Mouse (Mus musculus) limb, embryonic 10.5 days (tissue): ENCODE data around the gene Syne4. TPM values are rescaled to one million over a fixed set of nuclear protein-coding genes. Genes with fewer than 3 reads are reported as not detected.

ENCODE experiments used
- DNase-seq: peaks from one replicate; pipeline ENCODE4 v3.0.0-alpha.2; 2017; ENCODE audit warnings: low spot score
- H3K27ac ChIP-seq: fragments of 300-500 bp; sonication (generic); 2 replicates; pipeline ENCODE4 v1.5.1; 2016; ENCODE audit warnings: mild to moderate bottlenecking
- H3K27me3 ChIP-seq: fragments of 300-500 bp; sonication (generic); 2 replicates; pipeline ENCODE4 v1.6.1; 2016; ENCODE audit warnings: low read depth, mild to moderate bottlenecking; ENCODE audit not compliant: poor library complexity, severe bottlenecking
- H3K36me3 ChIP-seq: fragments of 300-500 bp; sonication (generic); 2 replicates; pipeline ENCODE4 v1.6.1; 2016; ENCODE audit warnings: mild to moderate bottlenecking, moderate library complexity
- H3K4me1 ChIP-seq: fragments of 300-500 bp; sonication (generic); 2 replicates; pipeline ENCODE4 v1.6.1; 2016
- H3K4me3 ChIP-seq: fragments of 300-500 bp; sonication (generic); 2 replicates; pipeline ENCODE4 v1.5.1; 2016; ENCODE audit warnings: mild to moderate bottlenecking, moderate library complexity
- H3K9me3 ChIP-seq: fragments of 300-500 bp; sonication (generic); replicated peaks from 2 replicates; pipeline ENCODE4 v1.6.1; 2016; ENCODE audit warnings: mild to moderate bottlenecking
- WGBS: fragments of 180-500 bp; shearing (Covaris S2); methylation state at CpG from one replicate; pipeline ENCODE4 v1.1.7; 2016; 5-methylcytosine and 5-hydroxymethylcytosine counted together
- polyA plus RNA-seq: library from polyadenylated mRNA; unstranded; fragments of >200 nt; fragmentation: Nextera tagmentation; extraction: Ambion mirVana; gene quantifications from 2 replicates; pipeline ENCODE4 v1.2.1, GENCODE M21; 2016

Syne4 gene
- 52.9 and 92.3 TPM in 2 replicates for polyA plus RNA-seq

GRCm38 (mm10) chr7:30314721-30315155 lies at the start of gene Syne4:
Gene Syne4 (plus strand): TSS chr7:30314807.
- Histone ChIP-seq H3K4me1 (peaks cover 37% of the 10 kb centered on the region), H3K9me3 (no peaks in the 10 kb centered on the region), H3K27ac (peak within 1 kb of the TSS; percentile 84), H3K36me3 (peaks cover 77% of the 10 kb centered on the region), H3K4me3 (peak within 1 kb of the TSS; percentile 68), H3K27me3 (no peaks in the 10 kb centered on the region)
- DNase-seq = peak; percentile 75
- 3% methylated on average over 9 of the region's 9 CpGs for WGBS

GRCm38 (mm10) chr7:30265041-30265440 lies 49.6 kb upstream of the Syne4 start:
- Histone ChIP-seq H3K9me3 (no peaks in the 10 kb centered on the region), H3K36me3 (peaks cover 82% of the 10 kb centered on the region), H3K4me3 (no peak overlapping the region), H3K27me3 (no peaks in the 10 kb centered on the region), H3K27ac (no peak overlapping the region), H3K4me1 (no peaks in the 10 kb centered on the region)
- no peak for DNase-seq
- WGBS = 79% methylated on average over 2 of the region's 2 CpGs

GRCm38 (mm10) chr7:30265531-30265930 lies 49.1 kb upstream of the Syne4 start:
- H3K36me3 ChIP-seq = peaks cover 83% of the 10 kb centered on the region
- H3K27ac ChIP-seq = no peak overlapping the region
- no peak for DNase-seq
- no peaks in the 10 kb centered on the region for H3K4me1 ChIP-seq
- H3K27me3 ChIP-seq = no peaks in the 10 kb centered on the region
- no peak overlapping the region for H3K4me3 ChIP-seq
- 95% methylated on average over 5 of the region's 5 CpGs for WGBS
- H3K9me3 ChIP-seq = no peaks in the 10 kb centered on the region

GRCm38 (mm10) chr7:30265935-30266334 lies 48.7 kb upstream of the Syne4 start:
- H3K36me3 ChIP-seq = peaks cover 85% of the 10 kb centered on the region
- WGBS = 90% methylated on average over 7 of the region's 7 CpGs

GRCm38 (mm10) chr7:30266780-30267179 lies 47.8 kb upstream of the Syne4 start:
- peaks cover 85% of the 10 kb centered on the region for H3K36me3 ChIP-seq
- WGBS = 89% methylated on average over 3 of the region's 3 CpGs
- no peaks in the 10 kb centered on the region for H3K27me3 ChIP-seq
- H3K4me1 ChIP-seq = no peaks in the 10 kb centered on the region
- no peak for DNase-seq
- no peak overlapping the region for H3K27ac ChIP-seq
- H3K4me3 ChIP-seq = no peak overlapping the region
- H3K9me3 ChIP-seq = no peaks in the 10 kb centered on the region

More at GRCm38 (mm10) chr7:30265935-30266334, 48.7 kb upstream of the Syne4 start:
- Histone ChIP-seq H3K9me3 (no peaks in the 10 kb centered on the region), H3K4me1 (no peaks in the 10 kb centered on the region), H3K4me3 (no peak overlapping the region), H3K27ac (no peak overlapping the region), H3K27me3 (no peaks in the 10 kb centered on the region)
- DNase-seq = no peak

- Histone ChIP-seq H3K27me3 (no peaks in the 10 kb centered on the region), H3K4me1 (no peaks in the 10 kb centered on the region; the same call in 1 of the 2 replicates), H3K4me3 (no peak overlapping the region), H3K36me3 (peaks cover 70% of the 10 kb centered on the region), H3K27ac (no peak overlapping the region), H3K9me3 (no peaks in the 10 kb centered on the region)
- 88% methylated on average over 4 of the region's 4 CpGs for WGBS
- no peak for DNase-seq
These were observed 45.0 kb upstream of the Syne4 start for GRCm38 (mm10) chr7:30269641-30270040.

- Histone ChIP-seq H3K36me3 (peaks cover 28% of the 10 kb centered on the region), H3K4me3 (no peak overlapping the region), H3K27ac (no peak overlapping the region), H3K4me1 (peaks cover 10% of the 10 kb centered on the region), H3K27me3 (no peaks in the 10 kb centered on the region), H3K9me3 (no peaks in the 10 kb centered on the region)
- DNase-seq = no peak
- WGBS = 68% methylated on average over 6 of the region's 6 CpGs
These were observed 40.2 kb upstream of the Syne4 start for GRCm38 (mm10) chr7:30274383-30274782.

- Histone ChIP-seq H3K9me3 (no peaks in the 10 kb centered on the region), H3K4me3 (peak overlapping the region; percentile 86; the same call in 1 of the 2 replicates), H3K27me3 (no peaks in the 10 kb centered on the region), H3K36me3 (no peaks in the 10 kb centered on the region), H3K27ac (no peak overlapping the region), H3K4me1 (peaks cover 22% of the 10 kb centered on the region)
- 62% methylated on average over 2 of the region's 2 CpGs for WGBS
- DNase-seq = no peak
These were observed 35.7 kb upstream of the Syne4 start for GRCm38 (mm10) chr7:30278911-30279310.

- Histone ChIP-seq H3K27me3 (no peaks in the 10 kb centered on the region), H3K36me3 (no peaks in the 10 kb centered on the region), H3K9me3 (no peaks in the 10 kb centered on the region), H3K4me3 (peak overlapping the region; percentile 86), H3K4me1 (peaks cover 22% of the 10 kb centered on the region), H3K27ac (peak overlapping the region; percentile 88)
- WGBS = under 1% methylated on average over 6 of the region's 6 CpGs
- no peak for DNase-seq
These were observed 35.1 kb upstream of the Syne4 start for GRCm38 (mm10) chr7:30279536-30279935.

- Histone ChIP-seq H3K4me1 (peaks cover 19% of the 10 kb centered on the region), H3K9me3 (no peaks in the 10 kb centered on the region), H3K4me3 (peak within 1 kb of the TSS; percentile 86), H3K27ac (peak within 1 kb of the TSS; percentile 88), H3K27me3 (no peaks in the 10 kb centered on the region), H3K36me3 (no peaks in the 10 kb centered on the region)
- peak; percentile 92 for DNase-seq
- under 1% methylated on average over 49 of the region's 49 CpGs for WGBS
These were observed 34.5 kb upstream of the Syne4 start, which contains the start of the genes Thap8 and Wdr62 for GRCm38 (mm10) chr7:30279951-30280669. Gene Thap8 (plus strand): TSS chr7:30280094. Gene Wdr62 (minus strand): TSS chr7:30280419.

- Histone ChIP-seq H3K27ac (peak overlapping the region; percentile 88), H3K36me3 (no peaks in the 10 kb centered on the region), H3K4me1 (peaks cover 18% of the 10 kb centered on the region), H3K9me3 (no peaks in the 10 kb centered on the region), H3K27me3 (0 out of 2 replicates have a peak, but pooled peaks cover 1% of the 10 kb centered on the region), H3K4me3 (peak overlapping the region; percentile 86)
- WGBS = under 1% methylated on average over 20 of the region's 20 CpGs
- peak; percentile 80 for DNase-seq
These were observed 33.9 kb upstream of the Syne4 start for GRCm38 (mm10) chr7:30280670-30281138.

- Histone ChIP-seq H3K4me1 (peaks cover 18% of the 10 kb centered on the region), H3K27ac (no peak overlapping the region), H3K4me3 (no peak overlapping the region), H3K27me3 (0 out of 2 replicates have a peak, but pooled peaks cover 5% of the 10 kb centered on the region), H3K36me3 (no peaks in the 10 kb centered on the region), H3K9me3 (no peaks in the 10 kb centered on the region)
- WGBS = 78% methylated on average over 4 of the region's 4 CpGs
- DNase-seq = no peak
These were observed 33.1 kb upstream of the Syne4 start for GRCm38 (mm10) chr7:30281522-30281921.

GRCm38 (mm10) chr7:30282740-30283139 lies 31.9 kb upstream of the Syne4 start:
- 84% methylated on average over 7 of the region's 7 CpGs for WGBS
- peaks cover 18% of the 10 kb centered on the region for H3K4me1 ChIP-seq
- no peak for DNase-seq
- H3K36me3 ChIP-seq = no peaks in the 10 kb centered on the region
- no peak overlapping the region for H3K4me3 ChIP-seq
- no peak overlapping the region for H3K27ac ChIP-seq
- H3K27me3 ChIP-seq = 0 out of 2 replicates have a peak, but pooled peaks cover 5% of the 10 kb centered on the region
- no peaks in the 10 kb centered on the region for H3K9me3 ChIP-seq
